Mouse (Mus musculus): ENCODE data around the gene Tmx1.

Tmx1 gene

GRCm38 (mm10) chr12:70452726-70453645 is at the start of gene Tmx1:
Gene Tmx1 (plus strand): TSS chr12:70453095.
- peak; percentile 97 for DNase-seq

GRCm38 (mm10) chr12:70404327-70404726 is 48.6 kb upstream of the Tmx1 start:
- no peak for DNase-seq

- DNase-seq: no peak
These were observed 44.5 kb upstream of the Tmx1 start for GRCm38 (mm10) chr12:70408396-70408795.

GRCm38 (mm10) chr12:70409600-70409999 is 43.3 kb upstream of the Tmx1 start:
- DNase-seq: no peak

GRCm38 (mm10) chr12:70420216-70420615 is 32.7 kb upstream of the Tmx1 start:
- DNase-seq: no peak

GRCm38 (mm10) chr12:70421028-70421427 is 31.9 kb upstream of the Tmx1 start:
- no peak for DNase-seq

GRCm38 (mm10) chr12:70422322-70423118 is 30.4 kb upstream of the Tmx1 start:
- DNase-seq: no peak

GRCm38 (mm10) chr12:70427885-70428284 is 25.0 kb upstream of the Tmx1 start:
- DNase-seq: no peak

- DNase-seq: no peak
These were observed 23.3 kb upstream of the Tmx1 start for GRCm38 (mm10) chr12:70429637-70430036.

GRCm38 (mm10) chr12:70430307-70430950 is 22.5 kb upstream of the Tmx1 start:
- peak; percentile 42 for DNase-seq

- DNase-seq: no peak
These were observed 21.5 kb upstream of the Tmx1 start for GRCm38 (mm10) chr12:70431428-70431827.

GRCm38 (mm10) chr12:70449961-70450360 is 2.9 kb upstream of the Tmx1 start:
- no peak for DNase-seq

GRCm38 (mm10) chr12:70451533-70451932 is 1.4 kb upstream of the Tmx1 start:
- no peak for DNase-seq

- no peak for DNase-seq
These were observed 752 bp upstream of the Tmx1 start for GRCm38 (mm10) chr12:70452143-70452542.

- no peak for DNase-seq
These were observed 2.3 kb downstream of the Tmx1 start for GRCm38 (mm10) chr12:70455226-70455625.

GRCm38 (mm10) chr12:70459546-70459945 is 6.7 kb downstream of the Tmx1 start:
- no peak for DNase-seq

- no peak for DNase-seq
These were observed 11.1 kb downstream of the Tmx1 start for GRCm38 (mm10) chr12:70464016-70464415.

- DNase-seq: no peak
These were observed 22.4 kb downstream of the Tmx1 start for GRCm38 (mm10) chr12:70475336-70475735.

- DNase-seq: peak; percentile 18
These were observed 24.1 kb downstream of the Tmx1 start for GRCm38 (mm10) chr12:70476884-70477576.

- peak; percentile 63 for DNase-seq
These were observed 24.8 kb downstream of the Tmx1 start for GRCm38 (mm10) chr12:70477593-70478287.

- DNase-seq: no peak
These were observed 33.1 kb downstream of the Tmx1 start for GRCm38 (mm10) chr12:70485956-70486355.

Data from thymus, postnatal 14 days (tissue).